Mouse (Mus musculus) embryo, embryonic 9.5 days (tissue): ENCODE data around the gene Txn1.
A peak's percentile ranks its signal among the peaks of the same experiment; 100 is the strongest.

Source experiments
- DNase-seq: peaks from one replicate; pipeline ENCODE4 v3.0.0-alpha.2; 2017; ENCODE audit errors: extremely low spot score

Gene Txn1

GRCm38 (mm10) chr4:57956029-57956960 lies at the start of gene Txn1:
Txn1 (minus strand) TSS chr4:57956411.
- DNase-seq: peak; percentile 100

- peak; percentile 1 for DNase-seq
Observed at GRCm38 (mm10) chr4:58003501-58003900, 47.3 kb upstream of the Txn1 start.

DNA sequence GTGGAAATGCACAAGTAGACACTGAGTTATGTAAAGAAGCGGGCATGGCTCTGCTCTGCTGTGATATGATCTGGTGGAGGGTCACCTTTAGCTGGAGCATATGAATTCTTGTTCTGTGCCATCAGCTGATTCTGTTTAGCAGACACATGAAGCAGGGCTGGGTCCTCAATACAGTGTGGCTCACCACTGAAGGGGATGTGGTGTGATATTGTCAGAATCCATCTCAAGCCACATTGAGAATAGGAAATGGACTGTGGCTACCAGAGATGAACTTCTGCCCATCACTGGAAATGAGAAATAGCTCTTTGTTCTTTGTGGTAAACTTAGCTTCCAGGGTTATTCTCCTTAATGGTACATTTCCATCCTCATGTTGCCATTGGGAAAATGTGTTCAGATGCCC lies 35.2 kb upstream of the Txn1 start:
- DNase-seq: no peak

DNA sequence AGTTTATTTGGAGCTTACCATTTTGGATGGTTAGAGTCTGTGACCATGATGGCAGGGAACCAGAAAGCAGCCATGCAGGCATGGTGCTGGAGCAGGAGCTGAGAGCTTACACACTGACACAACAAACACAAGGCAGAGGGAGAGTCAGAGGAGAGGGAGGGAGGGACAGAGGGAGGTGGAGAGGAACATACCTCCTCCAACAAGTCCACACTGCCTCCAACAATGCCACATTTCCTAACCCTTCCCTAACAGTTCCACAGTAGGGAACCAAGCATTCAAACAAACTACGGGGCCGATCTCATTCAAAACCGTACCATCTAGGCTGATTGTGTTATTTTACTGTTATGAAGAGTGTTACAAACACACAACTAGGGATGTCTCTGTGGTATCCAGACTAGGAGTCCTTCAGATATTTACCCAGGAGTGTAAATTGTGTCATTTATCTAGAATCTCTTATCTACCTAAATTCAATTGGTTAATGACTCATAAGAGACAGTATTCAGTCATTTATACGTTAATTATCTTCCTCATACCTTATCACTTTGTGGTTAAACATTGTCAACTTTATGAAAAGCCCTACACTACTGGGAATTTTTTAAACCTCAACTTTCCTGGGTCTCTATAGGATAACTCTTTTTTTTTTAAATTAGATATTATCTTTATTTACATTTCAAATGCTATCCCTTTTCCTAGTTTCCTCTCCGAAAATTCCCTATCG lies 18.3 kb upstream of the Txn1 start:
- DNase-seq: no peak

DNA sequence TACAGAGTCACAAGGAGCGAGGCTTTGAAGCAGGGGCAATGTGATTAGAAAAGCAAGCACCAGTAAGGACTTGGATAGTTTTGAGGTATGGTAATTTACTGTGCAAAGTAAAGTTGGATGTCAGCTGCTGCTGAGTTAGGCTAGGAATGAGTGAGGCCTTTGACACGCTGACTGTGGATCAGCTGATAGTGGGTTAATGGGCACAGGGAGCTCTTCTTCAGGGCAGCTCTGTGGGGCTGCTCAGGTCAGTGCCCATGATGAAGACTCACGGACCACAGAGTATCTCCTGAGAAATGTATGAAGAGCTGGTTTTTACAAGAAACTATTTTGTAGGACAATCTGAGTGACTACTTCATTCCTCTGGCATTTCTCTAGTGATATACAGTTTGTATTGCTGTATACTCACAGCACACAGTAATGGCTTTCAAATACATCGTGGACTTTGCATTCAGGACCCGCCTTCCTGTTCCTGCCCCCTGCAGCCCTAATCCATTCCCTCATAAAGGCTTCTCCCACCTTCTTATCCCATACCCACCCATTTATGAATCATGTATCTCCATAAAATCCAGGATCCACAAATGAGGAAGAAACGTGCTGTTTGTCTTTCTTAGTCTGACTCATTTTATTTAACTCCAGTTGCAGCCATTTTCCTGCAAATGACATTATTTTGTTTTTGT lies 17.5 kb upstream of the Txn1 start:
- no peak for DNase-seq

DNA sequence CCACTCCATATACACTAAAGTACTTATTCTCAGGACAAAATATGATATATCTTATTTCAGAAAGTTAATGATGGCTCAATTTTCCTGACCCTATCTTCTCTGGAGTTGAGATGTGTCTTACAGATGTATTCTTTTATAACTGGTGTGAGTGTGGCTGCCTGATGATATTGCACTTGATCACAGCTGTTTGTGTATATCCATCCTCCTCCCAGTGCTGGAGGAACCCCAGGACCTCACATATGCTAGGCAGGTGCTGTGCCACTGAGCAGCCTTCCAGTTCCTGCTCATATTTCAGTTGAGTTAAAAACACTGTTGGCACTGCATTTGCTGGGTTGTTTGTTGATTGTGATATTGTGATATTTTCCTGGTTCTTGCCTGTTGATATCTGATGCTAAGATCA lies 14.1 kb upstream of the Txn1 start:
- no peak for DNase-seq

- no peak for DNase-seq
Observed at GRCm38 (mm10) chr4:57967195-57967594, 11.0 kb upstream of the Txn1 start.

GRCm38 (mm10) chr4:57965516-57965915 lies 9.3 kb upstream of the Txn1 start:
- DNase-seq: no peak

DNA sequence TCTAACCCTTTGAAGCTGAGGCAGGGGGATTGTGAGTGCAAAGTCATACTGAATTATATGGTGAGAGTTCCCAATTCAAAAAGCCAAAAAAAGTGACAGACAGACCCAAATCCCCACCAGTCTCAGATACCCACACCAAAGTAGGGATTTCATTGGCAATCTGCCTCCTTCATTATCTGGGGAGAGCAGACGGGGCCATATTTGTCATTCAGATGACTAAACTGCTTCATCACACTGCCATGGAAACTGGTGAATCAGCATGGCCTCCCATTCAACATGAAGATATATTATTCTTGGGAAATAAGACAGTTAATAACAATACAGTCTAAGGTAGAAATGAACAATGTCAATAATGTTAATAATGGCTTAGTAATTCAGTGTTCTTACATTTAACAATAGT lies 7.9 kb upstream of the Txn1 start:
- DNase-seq: no peak

DNA sequence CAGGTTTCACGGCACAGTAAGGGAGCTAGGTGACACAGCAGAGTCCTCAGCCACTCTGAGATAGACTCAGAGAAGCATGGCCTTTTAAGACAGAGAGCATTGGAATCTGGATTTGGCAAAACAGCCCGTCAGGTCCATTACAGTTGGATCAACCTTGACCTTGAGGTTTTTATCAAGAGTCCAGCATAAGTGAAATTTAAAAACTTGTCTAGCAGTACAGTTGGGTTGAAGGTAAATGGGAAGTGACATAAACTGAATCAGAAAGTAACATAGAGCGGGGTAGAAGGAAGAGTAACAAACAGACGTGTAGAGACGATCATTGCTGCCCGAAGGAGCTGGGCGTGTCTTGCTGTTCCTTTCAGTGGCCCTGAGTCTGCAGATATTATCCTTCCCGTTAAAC lies 2.8 kb upstream of the Txn1 start:
- no peak for DNase-seq

- DNase-seq: no peak
Observed at GRCm38 (mm10) chr4:57958098-57958497, 1.9 kb upstream of the Txn1 start.

DNA sequence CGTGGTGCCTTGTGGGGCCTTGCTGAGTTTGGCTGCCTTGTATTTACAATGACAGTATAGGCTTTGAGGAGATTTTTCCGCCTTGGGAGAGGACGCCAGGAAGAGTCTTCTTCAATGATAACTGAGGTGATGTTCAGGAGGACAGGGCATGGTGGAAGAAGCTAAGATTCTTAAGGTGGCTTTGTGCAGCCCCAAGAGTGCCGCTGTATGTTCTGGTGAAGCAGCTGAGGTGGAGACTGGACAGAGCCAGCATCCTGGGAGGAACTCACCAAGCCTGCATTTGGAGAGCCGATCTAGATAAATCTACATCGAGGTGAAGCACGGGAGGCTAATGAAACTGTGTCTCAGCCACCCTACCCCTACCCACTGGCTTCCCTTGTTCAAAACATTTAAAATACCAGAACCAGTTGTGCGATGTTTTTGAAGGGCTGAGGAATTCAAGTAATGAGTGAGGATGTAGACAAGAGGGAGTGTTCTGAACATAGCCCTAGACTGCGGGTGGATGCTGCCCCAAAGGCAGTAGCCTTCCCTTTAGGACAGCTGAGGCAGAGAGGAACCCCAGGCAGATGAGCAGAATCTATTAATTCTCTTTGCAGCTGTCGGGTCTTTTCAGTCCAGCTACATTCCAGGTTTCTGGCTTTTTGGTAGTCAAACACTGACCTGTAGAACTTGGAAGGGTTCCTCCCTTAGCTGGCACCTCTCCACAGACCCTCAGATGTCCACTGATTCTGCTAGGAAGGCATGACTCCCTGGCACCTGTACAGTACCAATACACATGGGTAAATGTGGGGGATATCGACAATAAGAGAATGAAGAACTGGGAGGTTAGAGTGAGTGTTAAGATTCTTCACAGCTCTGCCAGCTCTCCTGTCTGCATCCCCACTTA lies 1.2 kb upstream of the Txn1 start:
- peak; percentile 21 for DNase-seq

GRCm38 (mm10) chr4:57955544-57955958 lies 660 bp downstream of the Txn1 start:
- no peak for DNase-seq

GRCm38 (mm10) chr4:57954991-57955390 lies 1.2 kb downstream of the Txn1 start:
- no peak for DNase-seq

DNA sequence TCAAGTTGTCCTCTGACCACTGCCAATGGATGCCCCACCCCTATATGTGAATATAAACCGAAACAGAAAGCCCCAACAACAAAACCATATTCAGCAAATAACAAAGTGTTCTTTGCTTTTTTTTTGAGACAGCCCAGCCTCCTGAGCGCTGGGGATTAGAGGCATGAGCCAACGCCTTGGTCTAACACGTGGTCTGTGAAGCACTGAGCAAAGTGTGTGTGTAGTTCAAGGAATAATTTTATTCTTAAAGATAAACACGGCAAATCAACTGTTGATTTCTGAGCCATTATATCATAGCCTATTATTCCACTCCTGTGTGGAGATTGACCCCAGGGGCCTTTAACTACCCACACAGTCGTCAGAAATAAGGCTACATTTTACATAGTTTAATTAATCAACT lies 1.6 kb downstream of the Txn1 start:
- no peak for DNase-seq

DNA sequence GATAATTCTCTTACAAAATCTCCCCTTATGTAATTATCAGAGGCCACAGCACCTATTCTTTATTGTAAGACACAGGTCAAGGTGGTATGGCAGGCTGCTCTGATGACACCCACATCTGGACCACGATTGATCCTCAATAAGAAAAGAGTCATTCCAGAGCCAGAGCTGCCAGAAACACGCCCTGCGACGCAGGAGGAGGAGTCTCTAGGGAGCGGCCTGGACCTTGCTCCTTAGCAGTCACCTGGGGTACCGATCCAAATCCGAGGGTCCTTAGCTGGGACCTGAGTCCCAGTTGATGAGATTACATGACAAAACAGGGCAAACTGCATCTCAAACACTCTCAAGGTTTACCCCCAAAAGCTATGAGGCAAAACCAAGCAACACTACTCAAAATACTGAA lies 2.4 kb downstream of the Txn1 start:
- DNase-seq: no peak

DNA sequence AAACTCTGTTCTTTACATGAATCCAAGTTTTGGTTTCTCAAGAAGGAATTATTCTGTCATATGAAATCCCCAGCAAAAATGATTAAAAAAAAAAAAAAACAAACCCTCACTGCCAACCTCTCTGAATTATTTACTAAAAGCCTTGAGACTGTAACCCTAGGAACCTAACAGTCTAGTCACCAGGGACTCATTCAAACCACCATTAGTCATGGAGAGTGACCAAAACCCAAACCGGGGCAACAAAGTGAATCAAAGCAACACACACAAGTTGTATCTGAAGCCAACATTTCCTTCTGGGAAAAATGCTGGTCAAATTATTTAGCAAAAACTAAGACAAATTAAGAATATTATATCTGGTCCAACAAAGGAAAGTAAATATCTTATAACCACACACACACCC lies 3.3 kb downstream of the Txn1 start:
- no peak for DNase-seq

- DNase-seq: no peak
Observed at GRCm38 (mm10) chr4:57952416-57952815, 3.8 kb downstream of the Txn1 start.

- DNase-seq: no peak
Observed at GRCm38 (mm10) chr4:57949866-57950265, 6.3 kb downstream of the Txn1 start.

GRCm38 (mm10) chr4:57947476-57947875 lies 8.7 kb downstream of the Txn1 start:
- DNase-seq: no peak

- no peak for DNase-seq
Observed at GRCm38 (mm10) chr4:57947036-57947435, 9.2 kb downstream of the Txn1 start.
